Mouse (Mus musculus) neural tube, embryonic 11.5 days (tissue): ENCODE data around the gene Rps15a. TPM values are rescaled to one million over a fixed set of nuclear protein-coding genes. Genes with fewer than 3 reads are reported as not detected.

Source experiments
- ATAC-seq: fragments of 200-750 bp; cut with Nextera tagmentation; 2 replicates; pipeline ENCODE4 v1.8.0; 2017; ENCODE audit warnings: moderate number of reproducible peaks, mild to moderate bottlenecking, moderate TSS enrichment, moderate library complexity; ENCODE audit not compliant: insufficient read depth, low FRiP score, low TSS enrichment
- DNase-seq: peaks from one replicate; pipeline ENCODE4 v3.0.0-alpha.2; 2015; ENCODE audit warnings: low spot score
- H3K27ac ChIP-seq: fragments of 300-500 bp; sonication (generic); 2 replicates; pipeline ENCODE4 v1.5.1; 2014; ENCODE audit warnings: low read depth, mild to moderate bottlenecking, low read length
- H3K27me3 ChIP-seq: fragments of 300-500 bp; sonication (generic); 2 replicates; pipeline ENCODE4 v1.6.1; 2014; ENCODE audit warnings: mild to moderate bottlenecking, low read length, mixed read lengths; ENCODE audit not compliant: control insufficient read depth, insufficient read depth
- H3K36me3 ChIP-seq: fragments of 300-500 bp; sonication (generic); 2 replicates; pipeline ENCODE4 v1.6.1; 2014; ENCODE audit warnings: mild to moderate bottlenecking, low read length, moderate library complexity, mixed read lengths; ENCODE audit not compliant: control insufficient read depth, insufficient read depth
- H3K4me1 ChIP-seq: fragments of 300-500 bp; sonication (generic); 2 replicates; pipeline ENCODE4 v1.6.1; 2014; ENCODE audit warnings: low read length, mixed read lengths; ENCODE audit not compliant: control insufficient read depth, insufficient read depth
- H3K4me2 ChIP-seq: fragments of 300-500 bp; sonication (generic); 2 replicates; pipeline ENCODE4 v1.6.1; 2014; ENCODE audit warnings: low read depth, mild to moderate bottlenecking, moderate library complexity
- H3K4me3 ChIP-seq: fragments of 300-500 bp; sonication (generic); 2 replicates; pipeline ENCODE4 v1.5.1; 2014; ENCODE audit warnings: low read depth, low read length
- H3K9ac ChIP-seq: fragments of 300-500 bp; sonication (generic); 2 replicates; pipeline ENCODE4 v1.6.1; 2014; ENCODE audit warnings: mild to moderate bottlenecking, low read length
- H3K9me3 ChIP-seq: fragments of 300-500 bp; sonication (generic); 2 replicates; pipeline ENCODE4 v1.6.1; 2016; ENCODE audit warnings: low read length; ENCODE audit not compliant: control insufficient read depth
- WGBS: fragments of 180-500 bp; shearing (Covaris S2); extraction: QIAGEN DNeasy Blood & Tissue Kit; methylation state at CpG from one replicate; pipeline ENCODE4 v1.1.7; 2014; 5-methylcytosine and 5-hydroxymethylcytosine counted together
- polyA plus RNA-seq: library from polyadenylated mRNA; unstranded; fragments of >200 nt; fragmentation: Nextera tagmentation; extraction: Ambion mirVana; gene quantifications from 2 replicates; pipeline ENCODE4 v1.2.1, GENCODE M21; 2014

Rps15a gene
- polyA plus RNA-seq, 1 experiment from 2014 or later = 596 TPM

DNA sequence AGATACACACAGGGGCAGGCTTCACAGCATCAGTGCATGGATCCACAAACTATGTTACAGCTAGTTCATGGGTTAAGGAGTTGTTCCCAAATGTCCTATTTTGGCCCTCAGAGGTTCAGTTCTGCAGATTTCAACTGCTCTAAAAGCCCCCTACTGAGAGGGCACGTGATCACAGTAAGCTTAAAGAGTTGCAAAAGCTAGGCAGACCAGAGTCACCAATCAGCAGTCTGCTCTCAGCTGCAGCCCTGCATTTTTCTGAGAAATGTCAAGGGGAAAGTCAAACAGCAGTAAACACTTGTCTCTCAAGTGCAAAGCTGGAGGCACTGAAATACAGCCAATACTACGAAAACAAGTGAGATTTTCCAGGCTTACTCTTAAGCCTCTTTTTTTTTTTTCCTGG is 3.2 kb upstream of the Rps15a start:
- Histone ChIP-seq H3K27me3 (no peaks in the 10 kb centered on the region), H3K9me3 (no peaks in the 10 kb centered on the region), H3K27ac (no peak overlapping the region), H3K9ac (no peak overlapping the region), H3K4me3 (no peak overlapping the region), H3K4me2 (no peak overlapping the region), H3K36me3 (peaks cover 18% of the 10 kb centered on the region), H3K4me1 (peaks cover 7% of the 10 kb centered on the region)
- no peak for ATAC-seq
- DNase-seq = no peak
- WGBS = 70% methylated on average over 2 of the region's 2 CpGs

DNA sequence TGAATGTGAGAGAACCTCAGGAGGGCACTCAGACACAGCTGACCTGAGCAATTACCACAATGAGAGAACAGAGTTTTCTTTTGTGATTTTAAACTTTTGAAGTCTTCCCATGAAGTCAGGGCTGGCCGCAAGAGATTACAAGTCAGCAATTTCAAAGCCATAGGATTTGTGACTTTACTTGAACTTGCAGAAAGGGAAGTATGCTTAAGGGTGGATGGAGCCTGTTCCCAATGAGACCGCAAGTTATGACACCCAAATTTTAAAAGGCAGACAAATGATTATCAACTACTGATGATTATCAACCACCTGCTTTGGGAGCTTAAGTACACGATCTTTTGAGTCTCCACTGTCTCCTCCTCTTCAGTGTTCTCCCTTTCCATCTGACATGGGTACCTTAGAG is 2.4 kb upstream of the Rps15a start:
- ATAC-seq (no peak), DNase-seq (no peak)
- H3K9ac ChIP-seq = no peak overlapping the region
- no peak overlapping the region for H3K27ac ChIP-seq
- H3K9me3 ChIP-seq = no peaks in the 10 kb centered on the region
- peaks cover 14% of the 10 kb centered on the region for H3K4me1 ChIP-seq
- 85% methylated on average over 3 of the region's 3 CpGs for WGBS
- H3K36me3 ChIP-seq = peaks cover 21% of the 10 kb centered on the region
- H3K27me3 ChIP-seq = no peaks in the 10 kb centered on the region
- no peak overlapping the region for H3K4me2 ChIP-seq
- H3K4me3 ChIP-seq = no peak overlapping the region

DNA sequence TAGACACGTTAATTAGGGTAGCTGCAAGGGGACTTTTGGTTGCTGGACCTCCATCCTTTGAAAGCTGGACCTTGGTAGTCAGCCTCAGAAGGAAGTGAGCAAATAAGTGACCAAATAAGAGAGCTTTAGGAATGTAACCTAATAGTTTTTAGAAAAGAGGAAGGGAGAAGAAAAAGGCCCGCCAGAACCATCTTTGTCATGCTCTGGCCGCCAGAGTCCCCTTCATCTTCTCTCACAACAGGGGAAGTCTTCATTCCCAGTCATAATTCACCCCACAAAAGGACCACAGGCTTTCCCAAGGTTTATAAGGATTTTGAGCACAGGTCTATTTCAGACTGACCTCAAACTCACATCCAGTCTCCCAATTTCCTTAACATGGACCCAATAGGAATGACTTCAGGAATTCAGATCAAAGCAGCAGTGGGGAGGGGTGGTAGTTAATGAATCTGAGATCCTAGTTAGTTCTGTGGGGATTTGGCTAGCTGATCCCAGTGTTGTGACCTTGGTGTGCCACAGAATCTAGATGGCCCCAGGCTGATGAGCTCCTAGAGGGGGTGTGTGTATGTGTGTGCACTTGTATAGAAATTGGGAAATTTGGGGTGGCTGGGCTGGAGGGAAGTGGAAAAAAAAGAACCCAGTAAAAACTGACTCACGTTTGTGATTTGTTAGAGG is 1.7 kb upstream of the Rps15a start:
- Histone ChIP-seq H3K4me3 (no peak overlapping the region), H3K4me2 (no peak overlapping the region), H3K9me3 (no peaks in the 10 kb centered on the region), H3K27ac (peak overlapping the region; percentile 9; the same call in 1 of the 2 replicates), H3K36me3 (peaks cover 22% of the 10 kb centered on the region), H3K9ac (no peak overlapping the region), H3K4me1 (peaks cover 16% of the 10 kb centered on the region), H3K27me3 (no peaks in the 10 kb centered on the region)
- WGBS = 41% methylated on average over 4 of the region's 4 CpGs
- DNase-seq (no peak), ATAC-seq (no peak)

DNA sequence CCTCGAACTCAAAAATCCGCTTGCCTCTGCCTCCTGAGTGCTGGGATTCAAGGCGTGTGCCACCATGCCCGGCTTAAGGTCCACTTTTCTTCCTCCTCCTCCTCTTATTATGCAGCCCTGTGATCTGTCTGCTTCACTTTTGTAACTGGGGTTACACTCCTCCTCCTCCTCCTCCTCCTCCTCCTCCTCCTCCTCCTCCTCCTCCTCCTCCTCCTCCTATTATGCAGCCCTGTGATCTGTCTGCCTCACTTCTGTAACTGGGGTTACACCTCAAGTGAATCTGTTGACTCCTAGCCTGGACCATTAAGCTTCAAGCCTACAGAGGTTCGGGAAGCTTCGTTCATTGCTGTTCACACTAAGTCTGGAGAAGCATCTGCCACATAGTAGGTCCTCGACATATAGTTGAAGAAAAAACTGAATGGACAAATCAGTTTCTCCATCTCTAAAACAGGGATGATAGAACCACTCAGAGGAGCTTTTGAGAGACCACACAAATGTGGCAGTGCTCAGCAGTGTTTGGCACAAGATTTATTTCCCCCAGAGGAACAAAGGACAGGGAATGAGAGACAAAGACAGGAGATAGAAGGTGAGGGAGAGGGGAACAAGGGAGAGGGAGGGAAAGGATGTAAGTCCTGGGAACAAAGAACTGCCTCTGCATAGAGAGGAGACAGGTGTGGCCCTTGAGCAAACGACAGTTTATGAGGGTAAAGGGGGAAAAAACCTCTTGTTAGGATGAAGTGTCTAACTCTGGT is 975 bp upstream of the Rps15a start:
- Histone ChIP-seq H3K9me3 (no peaks in the 10 kb centered on the region), H3K4me3 (no peak overlapping the region), H3K27me3 (no peaks in the 10 kb centered on the region), H3K4me2 (peak overlapping the region; percentile 57), H3K36me3 (peaks cover 23% of the 10 kb centered on the region), H3K27ac (peak overlapping the region; percentile 9; the same call in 1 of the 2 replicates), H3K9ac (no peak overlapping the region), H3K4me1 (peaks cover 16% of the 10 kb centered on the region)
- ATAC-seq (no peak), DNase-seq (peak; percentile 32)
- WGBS = 11% methylated on average over 8 of the region's 8 CpGs

DNA sequence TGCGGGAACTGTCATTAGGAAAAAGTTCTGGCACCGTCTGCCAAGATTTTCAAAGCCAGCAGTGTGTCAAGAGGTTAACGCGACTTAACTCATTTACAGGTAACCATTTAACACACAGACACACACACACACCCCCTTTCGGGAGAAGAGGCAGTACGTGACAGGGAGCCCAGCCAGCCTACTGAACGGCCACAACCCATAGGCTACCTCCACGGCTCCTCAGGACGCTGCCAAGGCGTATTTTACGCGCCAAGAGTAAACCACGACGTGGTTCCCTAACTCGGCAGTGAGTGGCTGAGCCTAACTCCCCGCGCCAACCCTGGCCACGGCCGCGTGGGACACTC is 483 bp downstream of the Rps15a start:
- H3K36me3 ChIP-seq = peaks cover 26% of the 10 kb centered on the region
- H3K9ac ChIP-seq = peak overlapping the region; percentile 98
- WGBS = 0% methylated on average over 20 of the region's 20 CpGs
- peak overlapping the region; percentile 79 for H3K27ac ChIP-seq
- peak overlapping the region; percentile 97 for H3K4me2 ChIP-seq
- no peak for DNase-seq
- ATAC-seq = no peak; the same call in 1 of the 2 replicates
- H3K4me3 ChIP-seq = peak overlapping the region; percentile 91
- H3K27me3 ChIP-seq = no peaks in the 10 kb centered on the region
- no peaks in the 10 kb centered on the region for H3K9me3 ChIP-seq
- H3K4me1 ChIP-seq = peaks cover 20% of the 10 kb centered on the region

DNA sequence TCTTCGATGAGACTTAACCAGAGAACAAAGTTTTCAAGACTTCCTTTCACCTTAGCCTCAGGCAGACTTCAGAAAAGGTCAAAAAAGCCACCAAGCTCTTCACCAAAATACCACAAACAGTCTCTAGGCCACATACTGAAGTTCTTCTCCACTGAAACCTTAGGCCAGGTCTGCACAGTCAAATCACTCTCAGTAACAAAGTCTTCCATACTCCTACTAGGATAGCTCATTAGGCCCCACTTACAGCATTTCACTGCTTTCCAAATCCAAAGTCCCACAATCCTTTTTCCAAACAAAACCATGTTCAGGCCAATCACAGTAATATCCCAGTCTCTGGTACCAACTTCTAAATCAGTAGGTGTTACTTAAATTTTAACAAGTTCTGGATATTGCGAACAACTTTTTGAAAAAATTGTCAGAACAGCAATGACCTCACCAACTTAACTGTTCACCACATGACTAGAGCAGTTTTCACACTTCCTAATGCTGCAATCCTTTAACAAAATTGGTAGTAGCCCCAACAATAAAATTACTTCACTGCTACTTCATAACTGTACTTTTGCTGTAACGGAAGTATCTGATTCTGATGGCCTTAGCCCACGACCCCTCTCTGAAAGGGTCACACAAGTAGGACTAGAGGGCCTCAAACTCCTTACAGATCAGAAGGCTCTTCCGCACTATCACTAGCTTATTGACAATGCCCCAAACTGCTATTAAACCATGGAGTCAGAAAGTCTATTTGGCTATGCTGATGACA is 2.3 kb downstream of the Rps15a start:
- 74% methylated on average over 5 of the region's 5 CpGs for WGBS
- no peaks in the 10 kb centered on the region for H3K9me3 ChIP-seq
- no peak for ATAC-seq
- no peak overlapping the region for H3K9ac ChIP-seq
- peaks cover 21% of the 10 kb centered on the region for H3K36me3 ChIP-seq
- peak overlapping the region; percentile 97 for H3K4me2 ChIP-seq
- no peak for DNase-seq
- H3K27ac ChIP-seq = no peak overlapping the region
- no peaks in the 10 kb centered on the region for H3K27me3 ChIP-seq
- H3K4me1 ChIP-seq = peaks cover 20% of the 10 kb centered on the region
- peak overlapping the region; percentile 91; the same call in 1 of the 2 replicates for H3K4me3 ChIP-seq

DNA sequence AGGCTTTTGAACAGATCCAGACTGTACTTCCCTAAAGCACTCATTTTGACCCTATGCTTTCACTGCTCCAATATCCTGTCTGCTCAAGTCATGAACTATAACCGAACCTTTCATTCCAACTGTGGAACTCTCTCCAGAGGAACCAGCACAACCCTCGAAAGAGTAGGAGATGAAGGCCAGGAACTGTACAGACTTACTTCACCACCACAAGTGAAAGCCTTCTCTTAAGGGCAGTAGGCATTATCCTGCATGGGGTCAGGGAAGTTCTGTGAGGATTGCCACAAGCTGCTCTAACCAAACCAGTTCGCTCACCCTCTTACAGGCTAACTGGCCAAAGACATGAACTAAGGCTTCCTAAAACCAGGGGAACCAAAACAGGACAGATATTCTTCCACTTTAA is 4.9 kb downstream of the Rps15a start:
- Histone ChIP-seq H3K4me2 (no peak overlapping the region), H3K4me1 (peaks cover 20% of the 10 kb centered on the region), H3K27me3 (no peaks in the 10 kb centered on the region), H3K9me3 (no peaks in the 10 kb centered on the region), H3K36me3 (peaks cover 38% of the 10 kb centered on the region), H3K9ac (no peak overlapping the region), H3K27ac (no peak overlapping the region), H3K4me3 (no peak overlapping the region)
- no peak for ATAC-seq
- WGBS = 85% methylated on average over 3 of the region's 3 CpGs
- DNase-seq = no peak

DNA sequence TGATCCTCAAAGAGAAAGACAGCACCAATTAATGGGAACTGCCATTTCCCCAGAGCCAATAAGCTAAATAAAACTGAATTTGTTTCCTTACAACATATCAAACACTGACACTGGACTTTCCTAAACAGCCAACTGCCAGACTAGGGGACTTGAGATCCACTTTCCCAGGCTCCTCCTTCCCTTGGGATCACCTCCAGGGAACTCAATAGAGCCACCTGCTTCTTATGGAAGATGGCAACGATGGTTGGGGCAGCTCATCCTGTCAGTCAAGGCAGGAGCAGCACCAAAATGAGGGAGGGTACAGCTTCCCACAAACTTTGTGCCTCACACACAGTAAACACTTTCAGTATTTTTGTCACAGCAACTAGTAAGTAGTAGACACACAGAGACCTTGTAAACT is 8.3 kb downstream of the Rps15a start:
- DNase-seq = no peak
- no peak overlapping the region for H3K27ac ChIP-seq
- peaks cover 4% of the 10 kb centered on the region for H3K4me1 ChIP-seq
- no peak for ATAC-seq
- H3K4me3 ChIP-seq = no peak overlapping the region
- no peak overlapping the region for H3K4me2 ChIP-seq
- H3K9me3 ChIP-seq = no peaks in the 10 kb centered on the region
- H3K27me3 ChIP-seq = no peaks in the 10 kb centered on the region
- H3K36me3 ChIP-seq = peaks cover 40% of the 10 kb centered on the region
- 73% methylated on average over 1 of the region's 1 CpGs for WGBS
- H3K9ac ChIP-seq = no peak overlapping the region
